Mouse (Mus musculus) liver, adult (tissue): Measurements from ENCODE around the gene Rnf169.

Source experiments
- GATA4 ChIP-seq: IDR thresholded peaks from 2 replicates; pipeline ENCODE4 v1.6.1; 2014; ENCODE audit warnings: mild to moderate bottlenecking, low read length; ENCODE audit not compliant: insufficient replicate concordance

The Rnf169 gene

GRCm38 (mm10) chr7:99989844-99990760 lies 9.9 kb upstream of the Rnf169 start:
- TF ChIP-seq GATA4: no peak

GRCm38 (mm10) chr7:99988725-99989124 lies 8.5 kb upstream of the Rnf169 start:
- TF ChIP-seq GATA4: no peak

- TF ChIP-seq GATA4: no peak
Observed at GRCm38 (mm10) chr7:99982256-99983242, 2.3 kb upstream of the Rnf169 start.

- TF ChIP-seq GATA4: no peak
Observed at GRCm38 (mm10) chr7:99981311-99981710, 1.1 kb upstream of the Rnf169 start.

GRCm38 (mm10) chr7:99979546-99980131 lies 609 bp downstream of the Rnf169 start:
- TF ChIP-seq GATA4: no peak

GRCm38 (mm10) chr7:99979081-99979480 lies 1.2 kb downstream of the Rnf169 start:
- TF ChIP-seq GATA4: no peak

- no peak for TF ChIP-seq GATA4
Observed at GRCm38 (mm10) chr7:99978041-99978440, 2.2 kb downstream of the Rnf169 start.

- no peak for TF ChIP-seq GATA4
Observed at GRCm38 (mm10) chr7:99975819-99976575, 4.3 kb downstream of the Rnf169 start.

- TF ChIP-seq GATA4: no peak
Observed at GRCm38 (mm10) chr7:99974208-99974970, 5.9 kb downstream of the Rnf169 start.

GRCm38 (mm10) chr7:99971926-99972325 lies 8.3 kb downstream of the Rnf169 start:
- TF ChIP-seq GATA4: no peak

- TF ChIP-seq GATA4: no peak
Observed at GRCm38 (mm10) chr7:99969151-99969550, 11.1 kb downstream of the Rnf169 start.

GRCm38 (mm10) chr7:99966011-99966721 lies 14.1 kb downstream of the Rnf169 start:
- no peak for TF ChIP-seq GATA4
